Mouse (Mus musculus) granulocyte monocyte progenitor cell, adult 5-6 weeks (primary cell): ENCODE data around the gene Fam208b. TPM values are rescaled to one million over a fixed set of nuclear protein-coding genes. Genes with fewer than 3 reads are reported as not detected.
A peak's percentile ranks its signal among the peaks of the same experiment; 100 is the strongest.

Experiments
- ATAC-seq: replicated peaks from 2 replicates; pipeline ENCODE4 v1.8.0; 2016; ENCODE audit warnings: mild to moderate bottlenecking, moderate TSS enrichment, inconsistent platforms; ENCODE audit not compliant: poor library complexity, severe bottlenecking
- total RNA-seq, 2 experiments: library from RNA; stranded (forward) in 1 of 2; stranded (reverse) in 1 of 2; fragments of 200-712, 200-1000 nt in 1 of 2; fragments of >200 nt in 1 of 2; fragmentation: Nextera tagmentation in 1 of 2; gene quantifications; 2 replicates each; pipeline ENCODE4 v1.2.3; 2014 to 2017

Gene Fam208b
- total RNA-seq, 2 experiments from 2014 or later, result 34.1 to 44.0 TPM

DNA sequence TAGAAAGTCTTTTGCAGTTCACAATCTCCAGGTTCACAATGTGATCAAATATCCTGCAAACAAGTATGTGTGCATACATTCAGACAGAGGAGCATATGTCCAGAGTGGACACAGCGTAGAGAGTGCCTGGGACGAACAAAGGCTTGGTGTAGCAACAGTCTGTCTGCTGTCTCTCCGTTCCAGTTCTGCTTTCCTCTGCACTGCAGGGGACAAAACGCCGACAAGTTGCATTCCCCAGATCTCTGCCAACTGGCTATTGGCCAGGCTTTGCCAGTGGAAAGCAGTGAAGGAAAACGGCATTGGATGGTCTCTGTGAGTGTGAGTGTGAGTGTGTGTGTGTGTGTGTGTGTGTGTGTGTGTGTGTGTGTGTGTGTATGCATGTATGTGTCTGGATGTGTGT is 87.4 kb downstream of the Fam208b start:
- peak; percentile 60 for ATAC-seq

DNA sequence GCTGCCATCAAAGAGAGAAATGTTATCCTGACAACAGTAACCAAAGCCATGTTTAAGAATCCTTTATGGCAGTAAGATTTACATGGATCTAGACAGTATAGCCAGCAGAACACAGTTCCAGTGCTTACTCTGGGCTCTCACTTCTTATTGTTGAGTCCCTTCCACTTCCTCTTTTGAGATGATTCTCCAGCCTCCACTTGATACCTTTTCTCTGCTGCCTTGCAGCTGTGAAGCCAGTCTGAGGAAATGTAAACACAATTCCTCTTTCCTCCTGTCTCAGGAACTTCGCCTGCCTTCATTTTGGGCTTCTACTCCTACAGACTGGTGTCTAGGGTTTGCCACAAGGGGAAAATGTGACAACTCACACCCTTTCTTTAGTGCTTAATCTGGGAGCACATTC is 90.9 kb downstream of the Fam208b start:
- peak; percentile 70 for ATAC-seq

DNA sequence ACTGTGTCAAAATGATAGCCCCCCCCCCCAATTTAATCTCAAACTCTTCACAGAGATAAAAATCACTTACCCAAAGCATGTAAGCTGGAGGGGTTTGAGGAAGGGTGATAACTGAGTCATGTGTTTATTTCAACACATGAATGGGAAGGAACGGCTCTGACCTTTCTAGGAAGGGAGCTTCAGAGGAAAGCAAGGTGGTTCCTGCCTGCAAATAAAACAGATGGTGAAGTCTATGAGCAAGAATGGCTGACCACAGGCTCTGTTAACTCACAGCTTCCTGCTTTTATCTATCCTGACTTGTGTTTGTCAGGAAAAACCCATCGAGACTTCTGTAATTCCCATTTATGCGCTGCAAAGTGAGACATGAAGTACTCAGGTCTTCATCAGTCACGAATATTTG is 91.6 kb downstream of the Fam208b start:
- ATAC-seq, result peak; percentile 63

Other genes starting within 250 kb of the Fam208b start
- gene Gdi2, start 73.0 kb downstream of the Fam208b start, total RNA-seq (2014; fragmentation: Nextera tagmentation), result 417 and 471 TPM in 2 replicates
- gene Gdi2, start 73.0 kb downstream of the Fam208b start, total RNA-seq (2017), result 523 and 552 TPM in 2 replicates
- gene Asb13, start 22.9 kb upstream of the Fam208b start, total RNA-seq (2014; fragmentation: Nextera tagmentation), result 5.2 and 7.0 TPM in 2 replicates
- 1.5 and 1.9 TPM in 2 replicates for gene Asb13, start 22.9 kb upstream of the Fam208b start, total RNA-seq (2017)
- gene Calml3, start 193.2 kb upstream of the Fam208b start, total RNA-seq (2014; fragmentation: Nextera tagmentation), result not detected in 2 replicates
- gene Calml3, start 193.2 kb upstream of the Fam208b start, total RNA-seq (2017), result not detected in 2 replicates
- gene Calm4, start 226.6 kb upstream of the Fam208b start, total RNA-seq (2014; fragmentation: Nextera tagmentation), result not detected in 2 replicates
- gene Calm4, start 226.6 kb upstream of the Fam208b start, total RNA-seq (2017), result not detected in 2 replicates
- not detected in 2 replicates for gene Calm5, start 243.1 kb upstream of the Fam208b start, total RNA-seq (2014; fragmentation: Nextera tagmentation)
- gene Calm5, start 243.1 kb upstream of the Fam208b start, total RNA-seq (2017), result not detected in 2 replicates